Mouse (Mus musculus): ENCODE results near the gene Riok1. TPM values are rescaled to one million over a fixed set of nuclear protein-coding genes. Genes with fewer than 3 reads are reported as not detected.
A peak's percentile ranks its signal among the peaks of the same experiment; 100 is the strongest.

Riok1 gene
- polyA plus RNA-seq, 1 experiment = 13.0 TPM

GRCm38 (mm10) chr13:37999713-38000112 is 37.1 kb upstream of the Riok1 start:
- 92% methylated on average over 3 of the region's 3 CpGs for WGBS
- Histone ChIP-seq H3K4me1 (ENCODE audit: control insufficient read depth, insufficient read depth, insufficient read length) (no peaks in the 10 kb centered on the region), H3K4me3 (ENCODE audit: extremely low read depth, insufficient read depth, insufficient read length) (no peak overlapping the region), H3K27me3 (ENCODE audit: control insufficient read depth, insufficient read depth, low read length) (no peaks in the 10 kb centered on the region), H3K27ac (ENCODE audit: insufficient read depth, low read length) (no peak overlapping the region), H3K36me3 (ENCODE audit: control insufficient read depth, insufficient read depth, low read length) (no peaks in the 10 kb centered on the region)
- no peak for TF ChIP-seq POLR2A (IDR thresholded peaks at IDR 0.05; ENCODE audit: low read depth, low read length)
- no peak for TF ChIP-seq CTCF (IDR thresholded peaks at IDR 0.05; ENCODE audit: extremely low read depth, insufficient read depth, insufficient read length, insufficient replicate concordance)
- no peak for DNase-seq (ENCODE audit: low read depth in 1 of 2, low spot score in 2 of 2)

- no peaks in the 10 kb centered on the region for H3K36me3 ChIP-seq (ENCODE audit: control insufficient read depth, insufficient read depth, low read length)
- no peaks in the 10 kb centered on the region for H3K27me3 ChIP-seq (ENCODE audit: control insufficient read depth, insufficient read depth, low read length)
- no peak for TF ChIP-seq POLR2A (IDR thresholded peaks at IDR 0.05; ENCODE audit: low read depth, low read length)
- TF ChIP-seq CTCF (IDR thresholded peaks at IDR 0.05; ENCODE audit: extremely low read depth, insufficient read depth, insufficient read length, insufficient replicate concordance) = no peak
- no peak overlapping the region for H3K27ac ChIP-seq (ENCODE audit: insufficient read depth, low read length)
- no peak for DNase-seq (ENCODE audit: low read depth in 1 of 2, low spot score in 2 of 2)
- no peak overlapping the region for H3K4me3 ChIP-seq (ENCODE audit: extremely low read depth, insufficient read depth, insufficient read length)
- WGBS = 67% methylated on average over 1 of the region's 1 CpGs
- no peaks in the 10 kb centered on the region for H3K4me1 ChIP-seq (ENCODE audit: control insufficient read depth, insufficient read depth, insufficient read length)
These were observed 34.3 kb upstream of the Riok1 start for GRCm38 (mm10) chr13:38002461-38002860.

DNA sequence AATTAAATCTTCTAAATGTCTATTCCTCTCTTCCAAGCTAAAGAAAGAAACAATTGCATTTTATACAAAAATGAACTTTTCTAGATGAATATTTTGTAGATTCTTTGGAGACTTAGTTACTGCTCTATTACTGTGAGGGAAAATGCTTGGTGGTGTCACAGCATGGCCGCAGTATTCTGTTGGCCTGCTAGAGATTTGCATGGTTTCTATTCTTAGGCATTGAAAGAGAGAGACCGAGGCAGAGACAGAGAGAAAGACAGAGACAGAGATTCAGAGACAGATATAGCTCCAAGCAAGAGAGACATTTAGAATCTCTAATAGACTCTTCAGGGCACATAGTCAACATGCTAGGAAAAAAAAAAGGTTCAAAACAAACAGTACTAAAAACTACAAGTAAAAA is 28.8 kb upstream of the Riok1 start:
- no peak for DNase-seq (ENCODE audit: low read depth in 1 of 2, low spot score in 2 of 2)
- Histone ChIP-seq H3K4me3 (ENCODE audit: extremely low read depth, insufficient read depth, insufficient read length) (no peak overlapping the region), H3K36me3 (ENCODE audit: control insufficient read depth, insufficient read depth, low read length) (no peaks in the 10 kb centered on the region), H3K4me1 (ENCODE audit: control insufficient read depth, insufficient read depth, insufficient read length) (peaks cover 6% of the 10 kb centered on the region; the same call in 1 of the 2 replicates), H3K27ac (ENCODE audit: insufficient read depth, low read length) (no peak overlapping the region), H3K27me3 (ENCODE audit: control insufficient read depth, insufficient read depth, low read length) (no peaks in the 10 kb centered on the region)
- no peak for TF ChIP-seq POLR2A (IDR thresholded peaks at IDR 0.05; ENCODE audit: low read depth, low read length)
- TF ChIP-seq CTCF (IDR thresholded peaks at IDR 0.05; ENCODE audit: extremely low read depth, insufficient read depth, insufficient read length, insufficient replicate concordance) = no peak
- WGBS = 93% methylated on average over 2 of the region's 2 CpGs

- TF ChIP-seq POLR2A (IDR thresholded peaks at IDR 0.05; ENCODE audit: low read depth, low read length) = no peak
- TF ChIP-seq CTCF (IDR thresholded peaks at IDR 0.05; ENCODE audit: extremely low read depth, insufficient read depth, insufficient read length, insufficient replicate concordance) = no peak
- Histone ChIP-seq H3K27me3 (ENCODE audit: control insufficient read depth, insufficient read depth, low read length) (no peaks in the 10 kb centered on the region), H3K27ac (ENCODE audit: insufficient read depth, low read length) (peak overlapping the region; percentile 76), H3K4me3 (ENCODE audit: extremely low read depth, insufficient read depth, insufficient read length) (no peak overlapping the region), H3K4me1 (ENCODE audit: control insufficient read depth, insufficient read depth, insufficient read length) (peaks cover 6% of the 10 kb centered on the region; the same call in 1 of the 2 replicates), H3K36me3 (ENCODE audit: control insufficient read depth, insufficient read depth, low read length) (no peaks in the 10 kb centered on the region)
- WGBS = 23% methylated on average over 5 of the region's 5 CpGs
- peak in 1 of 2 experiments; percentile 22 for DNase-seq (ENCODE audit: low read depth in 1 of 2, low spot score in 2 of 2)
These were observed 26.9 kb upstream of the Riok1 start for GRCm38 (mm10) chr13:38009721-38010408.

DNA sequence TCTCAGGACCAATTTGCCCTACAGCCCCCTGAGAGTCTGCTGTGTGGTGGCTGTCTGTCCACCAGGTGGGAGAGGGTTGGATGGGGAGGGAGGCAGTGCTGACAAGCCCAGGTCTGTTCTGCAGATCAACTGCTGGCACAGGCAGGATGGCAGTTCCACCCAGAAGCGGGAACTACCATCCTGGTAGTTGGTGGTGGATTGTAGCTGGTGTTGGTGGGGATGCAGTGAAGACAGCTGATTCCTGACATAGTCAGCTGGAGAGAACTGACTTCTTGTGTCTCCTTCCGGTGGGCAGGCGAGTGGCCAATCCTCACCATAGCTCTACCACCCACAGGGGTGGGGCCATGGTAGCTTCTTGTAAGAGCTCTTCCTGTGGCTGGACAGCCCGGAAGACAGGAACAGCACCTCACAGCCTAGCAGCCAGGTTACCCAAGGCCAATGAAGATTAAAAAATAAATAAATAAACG is 26.3 kb upstream of the Riok1 start:
- TF ChIP-seq POLR2A (IDR thresholded peaks at IDR 0.05; ENCODE audit: low read depth, low read length) (no peak), CTCF (IDR thresholded peaks at IDR 0.05; ENCODE audit: extremely low read depth, insufficient read depth, insufficient read length, insufficient replicate concordance) (no peak)
- H3K27me3 ChIP-seq (ENCODE audit: control insufficient read depth, insufficient read depth, low read length) = no peaks in the 10 kb centered on the region
- peak; percentile 28 to 42 for DNase-seq (ENCODE audit: low read depth in 1 of 2, low spot score in 2 of 2)
- H3K4me1 ChIP-seq (ENCODE audit: control insufficient read depth, insufficient read depth, insufficient read length) = peaks cover 6% of the 10 kb centered on the region; the same call in 1 of the 2 replicates
- no peaks in the 10 kb centered on the region for H3K36me3 ChIP-seq (ENCODE audit: control insufficient read depth, insufficient read depth, low read length)
- H3K4me3 ChIP-seq (ENCODE audit: extremely low read depth, insufficient read depth, insufficient read length) = no peak overlapping the region
- 29% methylated on average over 5 of the region's 5 CpGs for WGBS
- H3K27ac ChIP-seq (ENCODE audit: insufficient read depth, low read length) = peak overlapping the region; percentile 76

- no peak for DNase-seq (ENCODE audit: low read depth in 1 of 2, low spot score in 2 of 2)
- Histone ChIP-seq H3K27ac (ENCODE audit: insufficient read depth, low read length) (no peak overlapping the region), H3K4me1 (ENCODE audit: control insufficient read depth, insufficient read depth, insufficient read length) (peaks cover 6% of the 10 kb centered on the region; the same call in 1 of the 2 replicates), H3K27me3 (ENCODE audit: control insufficient read depth, insufficient read depth, low read length) (no peaks in the 10 kb centered on the region), H3K4me3 (ENCODE audit: extremely low read depth, insufficient read depth, insufficient read length) (no peak overlapping the region), H3K36me3 (ENCODE audit: control insufficient read depth, insufficient read depth, low read length) (no peaks in the 10 kb centered on the region)
- WGBS = 92% methylated on average over 5 of the region's 5 CpGs
- TF ChIP-seq CTCF (IDR thresholded peaks at IDR 0.05; ENCODE audit: extremely low read depth, insufficient read depth, insufficient read length, insufficient replicate concordance) (no peak), POLR2A (IDR thresholded peaks at IDR 0.05; ENCODE audit: low read depth, low read length) (no peak)
These were observed 24.4 kb upstream of the Riok1 start for GRCm38 (mm10) chr13:38012436-38012835.

GRCm38 (mm10) chr13:38015591-38015990 is 21.2 kb upstream of the Riok1 start:
- 89% methylated on average over 4 of the region's 4 CpGs for WGBS
- Histone ChIP-seq H3K4me1 (ENCODE audit: control insufficient read depth, insufficient read depth, insufficient read length) (peaks cover under 1% of the 10 kb centered on the region; the same call in 1 of the 2 replicates), H3K27ac (ENCODE audit: insufficient read depth, low read length) (no peak overlapping the region), H3K36me3 (ENCODE audit: control insufficient read depth, insufficient read depth, low read length) (no peaks in the 10 kb centered on the region), H3K27me3 (ENCODE audit: control insufficient read depth, insufficient read depth, low read length) (no peaks in the 10 kb centered on the region), H3K4me3 (ENCODE audit: extremely low read depth, insufficient read depth, insufficient read length) (no peak overlapping the region)
- DNase-seq (ENCODE audit: low read depth in 1 of 2, low spot score in 2 of 2) = no peak
- no peak for TF ChIP-seq POLR2A (IDR thresholded peaks at IDR 0.05; ENCODE audit: low read depth, low read length)
- TF ChIP-seq CTCF (IDR thresholded peaks at IDR 0.05; ENCODE audit: extremely low read depth, insufficient read depth, insufficient read length, insufficient replicate concordance) = no peak
